8 mouse cellular contexts compared by ENCODE assay signal in the genomic region with DNA sequence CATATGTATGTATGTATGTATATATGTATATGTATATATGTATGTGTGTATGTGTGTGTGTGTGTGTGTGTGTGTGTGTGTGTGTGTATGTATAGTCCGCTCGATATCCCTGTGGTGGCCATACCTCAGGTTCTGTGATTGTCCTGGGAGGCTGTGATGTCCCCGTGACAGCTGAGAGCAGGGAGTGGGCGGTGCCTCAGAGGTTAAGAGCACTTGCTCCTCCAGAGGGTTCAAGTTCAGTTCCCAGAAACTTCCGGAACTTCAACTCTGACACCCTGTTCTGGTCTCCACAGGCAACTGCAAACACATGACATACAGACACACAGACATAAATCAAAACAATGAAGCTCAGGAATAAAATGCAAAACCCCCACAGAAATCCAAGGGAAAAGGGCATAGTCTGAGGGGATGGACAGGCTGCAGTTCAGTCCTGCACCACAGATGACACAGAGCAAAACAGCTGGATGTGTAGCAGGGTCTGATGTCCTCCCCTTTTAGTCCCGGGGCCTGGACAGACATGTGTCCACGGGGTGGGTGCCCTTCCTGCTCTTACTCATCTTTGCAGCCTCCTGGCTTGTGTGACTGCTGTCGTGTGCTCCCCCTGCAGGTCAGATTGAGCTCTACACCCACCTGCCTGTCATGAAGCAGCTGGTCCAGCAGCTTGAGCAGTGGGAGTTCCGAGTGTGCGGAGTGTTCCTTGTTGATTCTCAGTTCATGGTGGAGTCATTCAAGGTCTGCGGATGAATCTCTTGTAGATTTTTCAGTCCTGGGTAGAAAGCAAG. TPM values are rescaled to one million over a fixed set of nuclear protein-coding genes. Genes with fewer than 3 reads are reported as not detected.
A peak's percentile ranks its signal among the peaks of the same experiment; 100 is the strongest.
DNase-seq lines count a peak whose midpoint lies in the region; ATAC-seq lines count a peak whose summit lies in the region.

No protein-coding gene starts in this region.

- no peaks in the 10 kb centered on the region for H3K27me3 ChIP-seq in limb, embryonic 13.5 days
- H3K27me3 ChIP-seq in midbrain, embryonic 15.5 days (replicated peaks): no peaks in the 10 kb centered on the region

- H3K27ac ChIP-seq in limb, embryonic 13.5 days: no peak overlapping the region
- no peak overlapping the region for H3K27ac ChIP-seq in midbrain, embryonic 15.5 days

- H3K36me3 ChIP-seq in limb, embryonic 13.5 days: peaks cover 65% of the 10 kb centered on the region
- H3K36me3 ChIP-seq in midbrain, embryonic 15.5 days (replicated peaks): peaks cover 30% of the 10 kb centered on the region

- H3K9me3 ChIP-seq in limb, embryonic 13.5 days: no peaks in the 10 kb centered on the region
- no peaks in the 10 kb centered on the region for H3K9me3 ChIP-seq in midbrain, embryonic 15.5 days

- WGBS in limb, embryonic 13.5 days: 62% methylated on average over 11 of the region's 11 CpGs
- WGBS in midbrain, embryonic 15.5 days: 61% methylated on average over 11 of the region's 11 CpGs

- H3K4me1 ChIP-seq in limb, embryonic 13.5 days: no peaks in the 10 kb centered on the region
- H3K4me1 ChIP-seq in midbrain, embryonic 15.5 days: no peaks in the 10 kb centered on the region

- no peak overlapping the region for H3K9ac ChIP-seq in limb, embryonic 13.5 days
- no peak overlapping the region for H3K9ac ChIP-seq in midbrain, embryonic 15.5 days

- no peak overlapping the region for H3K4me2 ChIP-seq in limb, embryonic 13.5 days (replicated peaks)
- H3K4me2 ChIP-seq in midbrain, embryonic 15.5 days: no peak overlapping the region

- peak; percentile 96 for ATAC-seq in common myeloid progenitor, adult 5-6 weeks (replicated peaks; ENCODE audit: low read depth, poor library complexity, severe bottlenecking)
- ATAC-seq in limb, embryonic 13.5 days (ENCODE audit: low FRiP score, low read depth): peak; percentile 57; the same call in 1 of the 2 replicates
- ATAC-seq in midbrain, embryonic 15.5 days (replicated peaks): 0 out of 2 replicates have a peak, but pooled peaks have one; percentile 24

- peak; percentile 59 for DNase-seq in urinary bladder, postnatal 25 days (ENCODE audit: low spot score)
- no peak for DNase-seq in urinary bladder, postnatal 10 days (ENCODE audit: low spot score)
- peak; percentile 65 to 68 for DNase-seq in gastrocnemius, adult 8-10 months (ENCODE audit: low spot score in 2 of 2)
- DNase-seq in kidney, adult 8-10 months: peak; percentile 51 to 79
- DNase-seq in spleen, postnatal 14 days (ENCODE audit: low spot score in 2 of 2): peak; percentile 49 to 65

- no peak overlapping the region for H3K4me3 ChIP-seq in limb, embryonic 13.5 days
- H3K4me3 ChIP-seq in midbrain, embryonic 15.5 days: no peak overlapping the region

RNA-seq across cellular contexts. Expression of a gene that starts 7.4 kb away (rescaled TPM):
- total RNA-seq in common myeloid progenitor, adult 5-6 weeks (2017): 36.5 and 37.4 TPM in 2 replicates
- 1 to 10 TPM; 4.9 to 5.3 (median 5.2) TPM for total RNA-seq in gastrocnemius, adult 8-10 months (2022)
- 85.3 and 89.6 TPM in 2 replicates for polyA plus RNA-seq in limb, embryonic 13.5 days (2015; fragmentation: Nextera tagmentation; extraction: Ambion mirVana)
- polyA plus RNA-seq in midbrain, embryonic 15.5 days (2015; fragmentation: Nextera tagmentation; extraction: Ambion mirVana): 149 and 162 TPM in 2 replicates

RNA-seq across cellular contexts. Expression of a gene that starts 7.9 kb away (rescaled TPM):
- 39.1 and 43.6 TPM in 2 replicates for total RNA-seq in common myeloid progenitor, adult 5-6 weeks (2017)
- total RNA-seq in gastrocnemius, adult 8-10 months (2022): 10 to 100 TPM; 29.1 to 36.2 (median 32.2) TPM
- polyA plus RNA-seq in limb, embryonic 13.5 days (2015; fragmentation: Nextera tagmentation; extraction: Ambion mirVana): 78.2 and 81.9 TPM in 2 replicates
- polyA plus RNA-seq in midbrain, embryonic 15.5 days (2015; fragmentation: Nextera tagmentation; extraction: Ambion mirVana): 42.9 and 47.7 TPM in 2 replicates

RNA-seq across cellular contexts. Expression of a gene that starts 12.1 kb away (rescaled TPM):
- 661 and 743 TPM in 2 replicates for total RNA-seq in common myeloid progenitor, adult 5-6 weeks (2017)
- 10 to 100 TPM; 40.8 to 56.9 (median 49.9) TPM for total RNA-seq in gastrocnemius, adult 8-10 months (2022)
- polyA plus RNA-seq in limb, embryonic 13.5 days (2015; fragmentation: Nextera tagmentation; extraction: Ambion mirVana): 99.4 and 106 TPM in 2 replicates
- polyA plus RNA-seq in midbrain, embryonic 15.5 days (2015; fragmentation: Nextera tagmentation; extraction: Ambion mirVana): 146 and 148 TPM in 2 replicates

RNA-seq across cellular contexts. Expression of a gene that starts 25.4 kb away (rescaled TPM):
- total RNA-seq in common myeloid progenitor, adult 5-6 weeks (2017): 66.4 and 76.6 TPM in 2 replicates
- 10 to 100 TPM; 44.0 to 51.2 (median 46.4) TPM for total RNA-seq in gastrocnemius, adult 8-10 months (2022)
- 185 and 193 TPM in 2 replicates for polyA plus RNA-seq in limb, embryonic 13.5 days (2015; fragmentation: Nextera tagmentation; extraction: Ambion mirVana)
- 268 and 286 TPM in 2 replicates for polyA plus RNA-seq in midbrain, embryonic 15.5 days (2015; fragmentation: Nextera tagmentation; extraction: Ambion mirVana)

RNA-seq across cellular contexts. Expression of a gene that starts 25.5 kb away (rescaled TPM):
- total RNA-seq in common myeloid progenitor, adult 5-6 weeks (2017): 5.3 and 11.6 TPM in 2 replicates
- under 1 TPM; 0.13 to 0.63 (median 0.42) TPM for total RNA-seq in gastrocnemius, adult 8-10 months (2022)
- polyA plus RNA-seq in limb, embryonic 13.5 days (2015; fragmentation: Nextera tagmentation; extraction: Ambion mirVana): 17.1 TPM in 2 replicates
- 27.0 and 28.3 TPM in 2 replicates for polyA plus RNA-seq in midbrain, embryonic 15.5 days (2015; fragmentation: Nextera tagmentation; extraction: Ambion mirVana)

Comparison
In these comparisons a context has a peak if more than half of its experiments do, and no peak if none do; other contexts are left out.
1. ATAC-seq: peak in every context shown above with its lines; median percentile 96 in common myeloid progenitor, adult 5-6 weeks; 57 in limb, embryonic 13.5 days; 24 in midbrain, embryonic 15.5 days.
2. RNA of a gene that starts 12.1 kb away (total RNA-seq): 661 to 743 TPM in common myeloid progenitor, adult 5-6 weeks; 40.8 to 56.9 TPM in gastrocnemius, adult 8-10 months; every median in the first group is over 10 times any median in the second.